Mouse (Mus musculus) midbrain, postnatal 0 days (tissue): ENCODE measurements around the gene Adm. TPM values are rescaled to one million over a fixed set of nuclear protein-coding genes. Genes with fewer than 3 reads are reported as not detected.

ENCODE experiments used
- ATAC-seq: fragments of 200-750 bp; cut with Nextera tagmentation; 2 replicates; pipeline ENCODE4 v1.8.0; 2017; ENCODE audit warnings: moderate number of reproducible peaks, mild to moderate bottlenecking, moderate TSS enrichment, moderate library complexity; ENCODE audit not compliant: low FRiP score
- DNase-seq: peaks from one replicate; pipeline ENCODE4 v3.0.0-alpha.2; 2015; ENCODE audit warnings: low spot score
- H3K27ac ChIP-seq: fragments of 300-500 bp; sonication (generic); 2 replicates; pipeline ENCODE4 v1.5.1; 2014; ENCODE audit warnings: low read depth, mild to moderate bottlenecking, low read length, mixed read lengths
- H3K27me3 ChIP-seq: fragments of 300-500 bp; sonication (generic); 2 replicates; pipeline ENCODE4 v1.6.1; 2014; ENCODE audit warnings: low read length, control low read depth, mixed read lengths; ENCODE audit not compliant: insufficient read depth
- H3K36me3 ChIP-seq: fragments of 300-500 bp; sonication (generic); 2 replicates; pipeline ENCODE4 v1.6.1; 2014; ENCODE audit warnings: low read length, control low read depth, mixed read lengths; ENCODE audit not compliant: insufficient read depth
- H3K4me1 ChIP-seq: fragments of 300-500 bp; sonication (generic); 2 replicates; pipeline ENCODE4 v1.6.1; 2014; ENCODE audit warnings: mild to moderate bottlenecking, control low read depth, antibody characterized with exemption, low read length, mixed read lengths; ENCODE audit not compliant: insufficient read depth
- H3K4me2 ChIP-seq: fragments of 300-500 bp; sonication (generic); 2 replicates; pipeline ENCODE4 v1.6.1; 2014; ENCODE audit warnings: low read depth, mild to moderate bottlenecking, low read length, mixed read lengths; ENCODE audit not compliant: poor library complexity, severe bottlenecking
- H3K4me3 ChIP-seq: fragments of 300-500 bp; sonication (generic); 2 replicates; pipeline ENCODE4 v1.5.1; 2014; ENCODE audit warnings: low read depth, mild to moderate bottlenecking, low read length, moderate library complexity
- H3K9ac ChIP-seq: fragments of 300-500 bp; sonication (generic); replicated peaks from 2 replicates; pipeline ENCODE4 v1.6.1; 2014; ENCODE audit warnings: mild to moderate bottlenecking, low read length, moderate library complexity, mixed read lengths; ENCODE audit not compliant: poor library complexity, severe bottlenecking
- H3K9me3 ChIP-seq: fragments of 300-500 bp; sonication (generic); 2 replicates; pipeline ENCODE4 v1.6.1; 2016; ENCODE audit warnings: low read length, control low read depth
- CTCF ChIP-seq: IDR thresholded peaks from 2 replicates; pipeline ENCODE4 v1.5.1; 2016; ENCODE audit warnings: antibody characterized with exemption, mild to moderate bottlenecking
- WGBS: fragments of 180-500 bp; shearing (Covaris S2); extraction: QIAGEN DNeasy Blood & Tissue Kit; methylation state at CpG from one replicate; pipeline ENCODE4 v1.1.7; 2014; 5-methylcytosine and 5-hydroxymethylcytosine counted together
- polyA plus RNA-seq: library from polyadenylated mRNA; unstranded; fragments of >200 nt; fragmentation: Nextera tagmentation; extraction: Ambion mirVana; gene quantifications from 2 replicates; pipeline ENCODE4 v1.2.1, GENCODE M21; 2015
- total RNA-seq: library from RNA; depleted of rRNA; stranded (reverse); fragments of >200 nt; gene quantifications from 2 replicates; pipeline ENCODE4 v1.2.3, GENCODE M21; 2014

Adm gene
- total and polyA plus RNA-seq, 2 experiments from 2014 or later = 0.82 to 2.6 TPM

GRCm38 (mm10) chr7:110645311-110645710, 17.9 kb downstream of the Adm start:
- Histone ChIP-seq H3K27me3 (no peaks in the 10 kb centered on the region), H3K4me3 (no peak overlapping the region), H3K36me3 (no peaks in the 10 kb centered on the region), H3K4me2 (no peak overlapping the region), H3K9me3 (0 out of 2 replicates have a peak, but pooled peaks cover 3% of the 10 kb centered on the region), H3K27ac (no peak overlapping the region), H3K9ac (no peak overlapping the region), H3K4me1 (no peaks in the 10 kb centered on the region)
- WGBS = 73% methylated on average over 5 of the region's 5 CpGs
- DNase-seq (peak; percentile 85), ATAC-seq (peak; percentile 65; the same call in 1 of the 2 replicates)
- peak; percentile 86 for TF ChIP-seq CTCF

GRCm38 (mm10) chr7:110645859-110646258, 18.4 kb downstream of the Adm start:
- 85% methylated on average over 6 of the region's 6 CpGs for WGBS

GRCm38 (mm10) chr7:110646611-110647407, 19.3 kb downstream of the Adm start:
- 90% methylated on average over 8 of the region's 8 CpGs for WGBS
- H3K27ac ChIP-seq = no peak overlapping the region
- no peaks in the 10 kb centered on the region for H3K27me3 ChIP-seq
- no peak for TF ChIP-seq CTCF
- no peak overlapping the region for H3K9ac ChIP-seq
- H3K4me1 ChIP-seq = no peaks in the 10 kb centered on the region
- H3K4me2 ChIP-seq = no peak overlapping the region
- no peak for ATAC-seq
- H3K36me3 ChIP-seq = no peaks in the 10 kb centered on the region
- 0 out of 2 replicates have a peak, but pooled peaks cover 3% of the 10 kb centered on the region for H3K9me3 ChIP-seq
- no peak overlapping the region for H3K4me3 ChIP-seq
- DNase-seq = no peak

More at GRCm38 (mm10) chr7:110645859-110646258, 18.4 kb downstream of the Adm start:
- TF ChIP-seq CTCF = no peak
- ATAC-seq (no peak), DNase-seq (no peak)
- H3K4me2 ChIP-seq = no peak overlapping the region
- no peak overlapping the region for H3K9ac ChIP-seq
- no peaks in the 10 kb centered on the region for H3K27me3 ChIP-seq
- no peaks in the 10 kb centered on the region for H3K4me1 ChIP-seq
- no peak overlapping the region for H3K4me3 ChIP-seq
- H3K9me3 ChIP-seq = 0 out of 2 replicates have a peak, but pooled peaks cover 3% of the 10 kb centered on the region
- no peak overlapping the region for H3K27ac ChIP-seq
- no peaks in the 10 kb centered on the region for H3K36me3 ChIP-seq

GRCm38 (mm10) chr7:110647559-110648454, 20.3 kb downstream of the Adm start:
- no peaks in the 10 kb centered on the region for H3K27me3 ChIP-seq
- H3K4me3 ChIP-seq = no peak overlapping the region
- H3K4me2 ChIP-seq = no peak overlapping the region
- H3K36me3 ChIP-seq = no peaks in the 10 kb centered on the region
- no peak overlapping the region for H3K9ac ChIP-seq
- H3K9me3 ChIP-seq = 0 out of 2 replicates have a peak, but pooled peaks cover 3% of the 10 kb centered on the region
- no peak for TF ChIP-seq CTCF
- no peak for DNase-seq
- no peak overlapping the region for H3K27ac ChIP-seq
- 87% methylated on average over 15 of the region's 15 CpGs for WGBS
- no peak for ATAC-seq
- no peaks in the 10 kb centered on the region for H3K4me1 ChIP-seq

GRCm38 (mm10) chr7:110648455-110649085, 21.1 kb downstream of the Adm start:
- TF ChIP-seq CTCF = no peak
- Histone ChIP-seq H3K9me3 (0 out of 2 replicates have a peak, but pooled peaks cover 3% of the 10 kb centered on the region), H3K27me3 (no peaks in the 10 kb centered on the region), H3K36me3 (no peaks in the 10 kb centered on the region), H3K4me1 (no peaks in the 10 kb centered on the region), H3K4me2 (no peak overlapping the region), H3K9ac (no peak overlapping the region), H3K27ac (no peak overlapping the region), H3K4me3 (no peak overlapping the region)
- ATAC-seq = no peak
- no peak for DNase-seq
- WGBS = 87% methylated on average over 13 of the region's 13 CpGs
